Mouse (Mus musculus): ENCODE data around the gene Mageb4. TPM values are rescaled to one million over a fixed set of nuclear protein-coding genes. Genes with fewer than 3 reads are reported as not detected.
"Not testable (repeated sequence)": the region's sequence is repeated elsewhere in the genome, so short reads cannot be mapped to it uniquely, and the experiment has no call there.

Mageb4 gene
- 0.11 TPM for polyA plus RNA-seq (2012; fragmentation: generic; extraction: Trizol)

- not testable (repeated sequence) for H3K4me3 ChIP-seq; H3K27me3 ChIP-seq (ENCODE audit: control insufficient read depth, insufficient read depth, insufficient read length); H3K4me2 ChIP-seq (ENCODE audit: low read depth); H3K79me2 ChIP-seq (ENCODE audit: control insufficient read depth, insufficient read depth); H3K36me3 ChIP-seq (ENCODE audit: control insufficient read depth, insufficient read depth); H3ac ChIP-seq (ENCODE audit: control insufficient read depth, insufficient read length)
Observed at GRCm38 (mm10) chrX:86304993-86305392, at the start of gene Mageb4. Gene Mageb4, minus strand, starts transcription at chrX:86305093.

GRCm38 (mm10) chrX:86284597-86284996, 20.3 kb downstream of the Mageb4 start:
- not testable (repeated sequence) for H3K27me3 ChIP-seq (ENCODE audit: control insufficient read depth, insufficient read depth, insufficient read length); H3K36me3 ChIP-seq (ENCODE audit: control insufficient read depth, insufficient read depth); H3K79me2 ChIP-seq (ENCODE audit: control insufficient read depth, insufficient read depth); H3K4me2 ChIP-seq (ENCODE audit: low read depth); H3K4me3 ChIP-seq; H3ac ChIP-seq (ENCODE audit: control insufficient read depth, insufficient read length)

- not testable (repeated sequence) for H3K36me3 ChIP-seq (ENCODE audit: control insufficient read depth, insufficient read depth); H3K4me2 ChIP-seq (ENCODE audit: low read depth)
Observed at GRCm38 (mm10) chrX:86245950-86246349, 58.9 kb downstream of the Mageb4 start.

GRCm38 (mm10) chrX:86237246-86237645, 67.6 kb downstream of the Mageb4 start:
- Histone ChIP-seq H3K79me2 (ENCODE audit: control insufficient read depth, insufficient read depth) (no peaks in the 10 kb centered on the region), H3K4me3 (no peak overlapping the region), H3K27me3 (ENCODE audit: control insufficient read depth, insufficient read depth, insufficient read length) (no peaks in the 10 kb centered on the region), H3K36me3 (ENCODE audit: control insufficient read depth, insufficient read depth) (no peaks in the 10 kb centered on the region), H3ac (ENCODE audit: control insufficient read depth, insufficient read length) (no peak overlapping the region), H3K4me2 (ENCODE audit: low read depth) (no peak overlapping the region)
- no peak for TF ChIP-seq REST (IDR thresholded peaks at IDR 0.05; ENCODE audit: insufficient read depth, insufficient read length)

More at GRCm38 (mm10) chrX:86245950-86246349, 58.9 kb downstream of the Mageb4 start:
- not testable (repeated sequence) for H3K27me3 ChIP-seq (ENCODE audit: control insufficient read depth, insufficient read depth, insufficient read length); H3K79me2 ChIP-seq (ENCODE audit: control insufficient read depth, insufficient read depth); H3K4me3 ChIP-seq; H3ac ChIP-seq (ENCODE audit: control insufficient read depth, insufficient read length)

Other genes with a start within 250 kb of the Mageb4 start
- gene Nr0b1, start 113.3 kb downstream of the Mageb4 start, polyA plus RNA-seq (2012; fragmentation: generic; extraction: Trizol), result not detected